Mouse (Mus musculus) liver, embryonic 16.5 days (tissue): Measurements from ENCODE around the gene Fsip1. TPM values are rescaled to one million over a fixed set of nuclear protein-coding genes. Genes with fewer than 3 reads are reported as not detected.

Source experiments
- ATAC-seq: fragments of 200-750 bp; cut with Nextera tagmentation; 2 replicates; pipeline ENCODE4 v1.8.0; 2017; ENCODE audit warnings: low read depth, mild to moderate bottlenecking, moderate number of reproducible peaks, moderate library complexity
- H3K27ac ChIP-seq: fragments of 300-500 bp; sonication (generic); 2 replicates; pipeline ENCODE4 v1.5.1; 2014; ENCODE audit warnings: mild to moderate bottlenecking, low read length
- H3K27me3 ChIP-seq: fragments of 300-500 bp; sonication (generic); 2 replicates; pipeline ENCODE4 v1.6.1; 2014; ENCODE audit warnings: low read depth, low read length, mixed read lengths; ENCODE audit not compliant: control insufficient read depth, insufficient read depth
- H3K36me3 ChIP-seq: fragments of 300-500 bp; sonication (generic); 2 replicates; pipeline ENCODE4 v1.6.1; 2014; ENCODE audit warnings: mild to moderate bottlenecking; ENCODE audit not compliant: control insufficient read depth, insufficient read depth
- H3K4me1 ChIP-seq: fragments of 300-500 bp; sonication (generic); 2 replicates; pipeline ENCODE4 v1.6.1; 2014; ENCODE audit warnings: low read depth, low read length, mixed read lengths; ENCODE audit not compliant: control insufficient read depth
- H3K4me2 ChIP-seq: fragments of 300-500 bp; sonication (generic); 2 replicates; pipeline ENCODE4 v1.6.1; 2014; ENCODE audit warnings: low read depth, low read length, mixed read lengths
- H3K4me3 ChIP-seq: fragments of 300-500 bp; sonication (generic); 2 replicates; pipeline ENCODE4 v1.5.1; 2014; ENCODE audit warnings: low read depth, mild to moderate bottlenecking, low read length
- H3K9ac ChIP-seq: fragments of 300-500 bp; sonication (generic); 2 replicates; pipeline ENCODE4 v1.6.1; 2014; ENCODE audit warnings: low read depth, low read length
- H3K9me3 ChIP-seq: fragments of 300-500 bp; sonication (generic); replicated peaks from 2 replicates; pipeline ENCODE4 v1.6.1; 2016; ENCODE audit warnings: low read length; ENCODE audit not compliant: control insufficient read depth
- WGBS: fragments of 180-500 bp; shearing (Covaris S2); extraction: QIAGEN DNeasy Blood & Tissue Kit; methylation state at CpG from one replicate; pipeline ENCODE4 v1.1.7; 2014; ENCODE audit not compliant: insufficient replicate concordance; 5-methylcytosine and 5-hydroxymethylcytosine counted together
- polyA plus RNA-seq: library from polyadenylated mRNA; unstranded; fragments of >200 nt; fragmentation: Nextera tagmentation; extraction: Ambion mirVana; gene quantifications from 2 replicates; pipeline ENCODE4 v1.2.1, GENCODE M21; 2015

The Fsip1 gene
- polyA plus RNA-seq, 1 experiment from 2014 or later = 0.08 TPM

GRCm38 (mm10) chr2:118204646-118205045 lies 52.1 kb downstream of the Fsip1 start:
- Histone ChIP-seq H3K27ac (no peak overlapping the region), H3K9me3 (no peaks in the 10 kb centered on the region), H3K4me1 (no peaks in the 10 kb centered on the region), H3K9ac (no peak overlapping the region), H3K36me3 (no peaks in the 10 kb centered on the region), H3K4me3 (no peak overlapping the region), H3K27me3 (no peaks in the 10 kb centered on the region), H3K4me2 (no peak overlapping the region)
- 71% methylated on average over 4 of the region's 4 CpGs for WGBS
- ATAC-seq = no peak

GRCm38 (mm10) chr2:118203739-118204461 lies 52.9 kb downstream of the Fsip1 start:
- H3K4me1 ChIP-seq = no peaks in the 10 kb centered on the region
- H3K27me3 ChIP-seq = no peaks in the 10 kb centered on the region
- WGBS = 32% methylated on average over 16 of the region's 16 CpGs
- H3K4me2 ChIP-seq = no peak overlapping the region
- H3K9ac ChIP-seq = no peak overlapping the region
- no peak overlapping the region for H3K27ac ChIP-seq
- ATAC-seq = no peak
- no peaks in the 10 kb centered on the region for H3K36me3 ChIP-seq
- H3K4me3 ChIP-seq = no peak overlapping the region
- no peaks in the 10 kb centered on the region for H3K9me3 ChIP-seq

GRCm38 (mm10) chr2:118202934-118203333 lies 53.8 kb downstream of the Fsip1 start:
- 52% methylated on average over 2 of the region's 2 CpGs for WGBS
- no peaks in the 10 kb centered on the region for H3K36me3 ChIP-seq
- ATAC-seq = no peak
- H3K4me2 ChIP-seq = no peak overlapping the region
- no peaks in the 10 kb centered on the region for H3K27me3 ChIP-seq
- H3K4me1 ChIP-seq = no peaks in the 10 kb centered on the region
- H3K9me3 ChIP-seq = no peaks in the 10 kb centered on the region
- H3K27ac ChIP-seq = no peak overlapping the region
- H3K4me3 ChIP-seq = no peak overlapping the region
- no peak overlapping the region for H3K9ac ChIP-seq

GRCm38 (mm10) chr2:118201983-118202382 lies 54.8 kb downstream of the Fsip1 start:
- no peaks in the 10 kb centered on the region for H3K27me3 ChIP-seq
- H3K4me2 ChIP-seq = no peak overlapping the region
- no peaks in the 10 kb centered on the region for H3K4me1 ChIP-seq
- no peak overlapping the region for H3K9ac ChIP-seq
- H3K4me3 ChIP-seq = no peak overlapping the region
- no peak for ATAC-seq
- H3K27ac ChIP-seq = no peak overlapping the region
- H3K36me3 ChIP-seq = no peaks in the 10 kb centered on the region
- no peaks in the 10 kb centered on the region for H3K9me3 ChIP-seq

GRCm38 (mm10) chr2:118199867-118200266 lies 56.9 kb downstream of the Fsip1 start:
- Histone ChIP-seq H3K4me2 (no peak overlapping the region), H3K27me3 (no peaks in the 10 kb centered on the region), H3K27ac (no peak overlapping the region), H3K4me3 (no peak overlapping the region), H3K4me1 (no peaks in the 10 kb centered on the region), H3K36me3 (no peaks in the 10 kb centered on the region), H3K9me3 (no peaks in the 10 kb centered on the region), H3K9ac (no peak overlapping the region)
- no peak for ATAC-seq
- WGBS = 8% methylated on average over 5 of the region's 5 CpGs

GRCm38 (mm10) chr2:118196966-118197365 lies 59.8 kb downstream of the Fsip1 start:
- no peaks in the 10 kb centered on the region for H3K9me3 ChIP-seq
- H3K4me2 ChIP-seq = no peak overlapping the region
- H3K9ac ChIP-seq = no peak overlapping the region
- no peak for ATAC-seq
- WGBS = 56% methylated on average over 3 of the region's 3 CpGs
- no peak overlapping the region for H3K27ac ChIP-seq
- no peak overlapping the region for H3K4me3 ChIP-seq
- no peaks in the 10 kb centered on the region for H3K27me3 ChIP-seq
- no peaks in the 10 kb centered on the region for H3K4me1 ChIP-seq
- no peaks in the 10 kb centered on the region for H3K36me3 ChIP-seq

- ATAC-seq = no peak
- 71% methylated on average over 2 of the region's 2 CpGs for WGBS
Measured at GRCm38 (mm10) chr2:118182136-118182535, 74.6 kb downstream of the Fsip1 start.

GRCm38 (mm10) chr2:118179873-118180585 lies 76.7 kb downstream of the Fsip1 start:
- Histone ChIP-seq H3K4me2 (no peak overlapping the region), H3K27ac (no peak overlapping the region), H3K9ac (no peak overlapping the region), H3K36me3 (no peaks in the 10 kb centered on the region), H3K9me3 (no peaks in the 10 kb centered on the region), H3K4me1 (no peaks in the 10 kb centered on the region), H3K4me3 (no peak overlapping the region), H3K27me3 (no peaks in the 10 kb centered on the region)
- no peak for ATAC-seq

More at GRCm38 (mm10) chr2:118182136-118182535, 74.6 kb downstream of the Fsip1 start:
- no peak overlapping the region for H3K4me2 ChIP-seq
- no peak overlapping the region for H3K27ac ChIP-seq
- H3K36me3 ChIP-seq = no peaks in the 10 kb centered on the region
- no peaks in the 10 kb centered on the region for H3K4me1 ChIP-seq
- H3K27me3 ChIP-seq = no peaks in the 10 kb centered on the region
- no peaks in the 10 kb centered on the region for H3K9me3 ChIP-seq
- H3K4me3 ChIP-seq = no peak overlapping the region
- no peak overlapping the region for H3K9ac ChIP-seq

- no peak overlapping the region for H3K9ac ChIP-seq
- H3K27ac ChIP-seq = no peak overlapping the region
- no peaks in the 10 kb centered on the region for H3K27me3 ChIP-seq
- H3K9me3 ChIP-seq = no peaks in the 10 kb centered on the region
- H3K4me3 ChIP-seq = no peak overlapping the region
- H3K4me1 ChIP-seq = no peaks in the 10 kb centered on the region
- no peak for ATAC-seq
- H3K36me3 ChIP-seq = no peaks in the 10 kb centered on the region
- H3K4me2 ChIP-seq = no peak overlapping the region
- WGBS = 11% methylated on average over 8 of the region's 10 CpGs
Measured at GRCm38 (mm10) chr2:118179472-118179871, 77.3 kb downstream of the Fsip1 start.
